Mouse (Mus musculus): Measurements from ENCODE around the gene Acads.

DNA sequence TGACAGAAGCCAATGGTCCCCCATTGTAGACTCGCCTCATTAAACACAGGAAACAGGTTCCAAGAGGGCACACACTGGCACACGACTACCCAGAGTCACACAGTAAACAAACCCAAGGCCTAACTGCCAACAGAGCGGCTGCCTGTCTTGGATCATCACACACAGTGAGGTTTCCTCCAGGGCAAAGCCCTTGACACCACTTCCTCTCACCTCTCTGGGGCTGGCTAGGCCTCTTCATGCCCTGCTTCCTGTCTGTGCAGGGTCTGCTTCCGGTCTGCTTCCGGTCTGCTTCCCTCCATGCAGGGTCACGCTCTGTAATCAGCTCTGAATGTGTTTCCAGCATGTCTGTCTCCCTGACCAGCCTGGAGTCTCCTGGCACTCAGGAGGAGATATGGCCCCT is 48.2 kb upstream of the Acads start:
- TF ChIP-seq TAL1 (IDR thresholded peaks at IDR 0.05; ENCODE audit: low read length) (no peak), GATA1 (IDR thresholded peaks at IDR 0.05; ENCODE audit: low read length) (no peak)

All from erythroblast, embryonic 14.5 days (primary cell).